Mouse (Mus musculus) CD4-positive, CD25-positive, alpha-beta regulatory T cell (primary cell): ENCODE results near the gene Zfyve16. TPM values are rescaled to one million over a fixed set of nuclear protein-coding genes. Genes with fewer than 3 reads are reported as not detected.

ENCODE experiments used
- polyA plus RNA-seq: library from polyadenylated mRNA; unstranded; fragments of 100-300 nt; shearing (Covaris generic); gene quantifications from one replicate; pipeline ENCODE4 v1.2.1, GENCODE M21; 2017

Gene Zfyve16
- polyA plus RNA-seq, result 11.4 TPM

GRCm38 (mm10) chr13:92530721-92531211 lies at the start of gene Zfyve16:
Gene Zfyve16, minus strand, starts transcription at chr13:92530868.

GRCm38 (mm10) chr13:92576072-92576471 lies 45.4 kb upstream of the Zfyve16 start, which contains the start of gene Spz1:
Gene Spz1, minus strand, starts transcription at chr13:92576172.

GRCm38 (mm10) chr13:92483852-92484463 lies 46.7 kb downstream of the Zfyve16 start, which contains the start of gene Fam151b:
Gene Fam151b, minus strand, starts transcription at chr13:92484015.

Other genes with a start within 250 kb of the Zfyve16 start
- gene Gm20379, start 224.9 kb downstream of the Zfyve16 start, polyA plus RNA-seq, result 1.3 TPM
- 3.0 TPM for gene Dhfr, start 176.1 kb downstream of the Zfyve16 start, polyA plus RNA-seq
- 45.0 TPM for gene Msh3, start 175.9 kb downstream of the Zfyve16 start, polyA plus RNA-seq
- gene Ankrd34b, start 105.0 kb downstream of the Zfyve16 start, polyA plus RNA-seq, result 0.07 TPM
- gene Fam151b, start 46.9 kb downstream of the Zfyve16 start, polyA plus RNA-seq, result 5.5 TPM
- not detected for gene Spz1, start 45.3 kb upstream of the Zfyve16 start, polyA plus RNA-seq
- 17.5 TPM for gene Serinc5, start 80.2 kb upstream of the Zfyve16 start, polyA plus RNA-seq